Mouse (Mus musculus) forebrain, embryonic 14.5 days (tissue): Measurements from ENCODE around the gene 6030445D17Rik. TPM values are rescaled to one million over a fixed set of nuclear protein-coding genes. Genes with fewer than 3 reads are reported as not detected.
A peak's percentile ranks its signal among the peaks of the same experiment; 100 is the strongest.

ENCODE experiments used
- ATAC-seq: fragments of 200-750 bp; cut with Nextera tagmentation; 2 replicates; pipeline ENCODE4 v1.8.0; 2017; ENCODE audit warnings: mild to moderate bottlenecking, moderate library complexity
- DNase-seq: peaks from one replicate; pipeline ENCODE4 v3.0.0-alpha.2; 2015; ENCODE audit warnings: low spot score
- H3K27ac ChIP-seq: fragments of 300-500 bp; sonication (generic); 2 replicates; pipeline ENCODE4 v1.5.1; 2014; ENCODE audit warnings: low read depth, mild to moderate bottlenecking, control low read depth, low read length, moderate library complexity
- H3K27me3 ChIP-seq: fragments of 300-500 bp; sonication (generic); replicated peaks from 2 replicates; pipeline ENCODE4 v1.6.1; 2014; ENCODE audit warnings: low read length, control low read depth, mixed read lengths; ENCODE audit not compliant: control insufficient read depth, insufficient read depth
- H3K36me3 ChIP-seq: fragments of 300-500 bp; sonication (generic); 2 replicates; pipeline ENCODE4 v1.6.1; 2014; ENCODE audit warnings: low read length, control low read depth; ENCODE audit not compliant: control insufficient read depth, insufficient read depth
- H3K4me1 ChIP-seq: fragments of 300-500 bp; sonication (generic); 2 replicates; pipeline ENCODE4 v1.6.1; 2014; ENCODE audit warnings: antibody characterized with exemption, low read length, control low read depth; ENCODE audit not compliant: control insufficient read depth, insufficient read depth
- H3K4me2 ChIP-seq: fragments of 300-500 bp; sonication (generic); 2 replicates; pipeline ENCODE4 v1.6.1; 2014; ENCODE audit warnings: mild to moderate bottlenecking, control low read depth, low read length
- H3K4me3 ChIP-seq: fragments of 300-500 bp; sonication (generic); 2 replicates; pipeline ENCODE4 v1.5.1; 2014; ENCODE audit warnings: low read depth, low read length, control low read depth
- H3K9ac ChIP-seq: fragments of 300-500 bp; sonication (generic); 2 replicates; pipeline ENCODE4 v1.6.1; 2014; ENCODE audit warnings: mild to moderate bottlenecking, low read length, control low read depth, moderate library complexity
- H3K9me3 ChIP-seq: fragments of 300-500 bp; sonication (generic); replicated peaks from 2 replicates; pipeline ENCODE4 v1.6.1; 2016; ENCODE audit warnings: low read length, control low read depth, mixed read lengths; ENCODE audit not compliant: control insufficient read depth
- WGBS: fragments of 180-500 bp; shearing (Covaris S2); extraction: QIAGEN DNeasy Blood & Tissue Kit; methylation state at CpG from one replicate; pipeline ENCODE4 v1.1.7; 2014; 5-methylcytosine and 5-hydroxymethylcytosine counted together
- polyA plus RNA-seq: library from polyadenylated mRNA; unstranded; fragments of >200 nt; fragmentation: Nextera tagmentation; extraction: Ambion mirVana; gene quantifications from 2 replicates; pipeline ENCODE4 v1.2.1, GENCODE M21; 2014

6030445D17Rik gene
- polyA plus RNA-seq, 1 experiment from 2014 or later: not detected

- H3K27ac ChIP-seq: no peak overlapping the region
- H3K4me2 ChIP-seq: no peak overlapping the region
- no peak overlapping the region for H3K9ac ChIP-seq
- no peaks in the 10 kb centered on the region for H3K9me3 ChIP-seq
- 2% methylated on average over 3 of the region's 3 CpGs for WGBS
- H3K4me1 ChIP-seq: 0 out of 2 replicates have a peak, but pooled peaks cover 2% of the 10 kb centered on the region
- no peaks in the 10 kb centered on the region for H3K27me3 ChIP-seq
- no peak overlapping the region for H3K4me3 ChIP-seq
- no peaks in the 10 kb centered on the region for H3K36me3 ChIP-seq
- peak; percentile 57; the same call in 1 of the 2 replicates for ATAC-seq
- peak; percentile 84 for DNase-seq
Measured at GRCm38 (mm10) chr4:136431376-136431693, 30.7 kb upstream of the 6030445D17Rik start.

DNA sequence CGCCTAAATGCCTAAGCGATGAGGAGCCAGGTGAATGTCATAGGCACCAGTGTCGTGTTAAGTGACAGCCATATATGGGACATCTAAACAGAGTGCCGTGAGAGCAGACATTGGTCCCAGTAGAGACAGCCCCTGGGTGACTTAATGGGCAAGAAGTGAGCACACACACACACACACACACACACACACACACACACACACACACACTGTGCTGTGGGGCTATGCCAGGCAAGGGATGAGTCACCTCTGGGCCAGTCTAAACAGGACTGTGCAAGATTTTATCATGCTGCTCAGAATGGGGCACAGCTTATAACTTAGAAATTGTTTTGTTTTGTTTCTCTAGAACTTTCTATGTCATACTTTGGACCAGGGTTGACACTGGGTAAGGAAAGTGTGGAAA is 28.0 kb upstream of the 6030445D17Rik start:
- Histone ChIP-seq H3K4me3 (no peak overlapping the region), H3K27ac (no peak overlapping the region), H3K36me3 (no peaks in the 10 kb centered on the region), H3K4me2 (no peak overlapping the region), H3K9me3 (no peaks in the 10 kb centered on the region), H3K4me1 (0 out of 2 replicates have a peak, but pooled peaks cover 2% of the 10 kb centered on the region), H3K9ac (no peak overlapping the region), H3K27me3 (no peaks in the 10 kb centered on the region)
- 87% methylated on average over 4 of the region's 4 CpGs for WGBS
- ATAC-seq: no peak
- DNase-seq: no peak

DNA sequence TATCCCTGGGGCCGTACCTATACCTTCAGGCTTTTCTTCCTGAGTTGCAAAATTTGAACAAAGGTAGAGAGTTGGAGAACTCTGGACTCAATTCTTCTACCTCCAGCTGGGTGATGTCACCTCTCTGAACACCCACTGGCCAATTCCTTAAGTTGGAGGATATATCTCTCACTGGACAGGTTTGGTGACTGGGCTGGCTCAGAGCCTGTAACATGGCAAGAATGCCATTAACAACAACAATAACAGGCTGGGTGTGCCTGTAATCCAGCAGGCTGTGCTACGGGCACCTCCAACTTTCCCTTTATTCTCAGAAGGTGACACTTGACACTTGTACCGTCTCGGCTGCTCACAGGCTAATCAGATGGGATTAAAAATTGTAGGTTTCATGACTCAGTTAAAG is 22.9 kb upstream of the 6030445D17Rik start:
- Histone ChIP-seq H3K27me3 (no peaks in the 10 kb centered on the region), H3K4me3 (no peak overlapping the region), H3K9ac (no peak overlapping the region), H3K4me2 (no peak overlapping the region), H3K27ac (no peak overlapping the region), H3K36me3 (no peaks in the 10 kb centered on the region), H3K4me1 (no peaks in the 10 kb centered on the region), H3K9me3 (no peaks in the 10 kb centered on the region)
- DNase-seq (no peak), ATAC-seq (no peak)
- WGBS: 51% methylated on average over 4 of the region's 4 CpGs

DNA sequence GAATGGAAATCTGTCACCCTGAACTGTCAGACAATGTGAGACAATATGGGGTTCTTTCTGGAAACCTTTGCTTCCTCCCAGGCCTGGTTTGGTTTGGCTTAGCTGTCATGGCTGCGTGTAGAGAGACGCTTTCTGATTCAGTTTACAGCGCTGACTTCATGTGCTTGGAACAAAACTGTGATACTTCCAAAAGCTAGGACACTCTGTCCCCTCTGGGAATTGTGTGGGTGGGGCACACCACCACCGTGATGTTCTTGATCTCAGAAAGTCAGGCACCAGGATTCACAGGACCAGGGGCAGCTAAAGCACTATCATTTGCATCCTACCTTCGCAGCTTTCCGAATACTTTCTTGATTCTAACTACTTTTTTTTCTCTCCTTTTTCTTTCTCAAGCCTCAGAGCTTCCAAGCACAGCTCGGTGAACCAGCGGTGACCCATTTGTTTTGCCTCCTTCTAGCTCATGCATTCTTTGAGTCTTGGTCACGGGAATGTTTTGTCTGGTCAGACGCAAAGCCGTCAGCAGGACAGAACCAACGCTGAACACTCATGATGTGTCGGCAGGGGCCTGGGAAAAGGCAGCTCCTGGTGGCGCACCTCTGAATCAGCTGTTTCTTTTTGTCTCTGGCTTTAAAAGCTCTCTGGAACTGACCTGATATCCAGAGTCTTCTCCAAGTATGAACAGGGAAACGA is 20.6 kb upstream of the 6030445D17Rik start:
- Histone ChIP-seq H3K9me3 (no peaks in the 10 kb centered on the region), H3K27me3 (no peaks in the 10 kb centered on the region), H3K9ac (no peak overlapping the region), H3K4me1 (no peaks in the 10 kb centered on the region), H3K27ac (no peak overlapping the region), H3K36me3 (no peaks in the 10 kb centered on the region), H3K4me3 (no peak overlapping the region), H3K4me2 (no peak overlapping the region)
- ATAC-seq (no peak), DNase-seq (no peak)
- 75% methylated on average over 15 of the region's 15 CpGs for WGBS

DNA sequence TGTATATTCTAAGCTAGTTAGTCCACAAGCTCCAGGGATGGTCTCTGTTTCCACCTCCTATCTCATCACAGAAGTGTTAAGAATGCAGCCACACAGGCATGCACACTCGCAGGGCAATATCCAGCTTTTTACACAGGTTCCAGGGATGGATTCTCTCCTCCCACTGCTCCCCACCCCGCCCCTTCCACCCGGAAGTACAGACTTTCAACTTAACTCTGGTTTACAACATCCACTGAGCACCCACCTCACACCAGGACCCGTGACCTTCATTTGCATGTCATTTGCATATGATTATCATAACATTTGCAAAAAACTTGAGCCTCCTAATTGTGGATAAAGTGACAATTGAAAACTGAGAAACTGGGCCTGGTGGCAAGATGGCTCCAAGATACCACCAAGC is 17.5 kb upstream of the 6030445D17Rik start:
- no peaks in the 10 kb centered on the region for H3K9me3 ChIP-seq
- no peak overlapping the region for H3K4me3 ChIP-seq
- H3K4me1 ChIP-seq: no peaks in the 10 kb centered on the region
- no peak for DNase-seq
- H3K4me2 ChIP-seq: no peak overlapping the region
- no peak overlapping the region for H3K9ac ChIP-seq
- no peaks in the 10 kb centered on the region for H3K36me3 ChIP-seq
- ATAC-seq: no peak
- no peak overlapping the region for H3K27ac ChIP-seq
- H3K27me3 ChIP-seq: no peaks in the 10 kb centered on the region
- WGBS: 76% methylated on average over 4 of the region's 4 CpGs

DNA sequence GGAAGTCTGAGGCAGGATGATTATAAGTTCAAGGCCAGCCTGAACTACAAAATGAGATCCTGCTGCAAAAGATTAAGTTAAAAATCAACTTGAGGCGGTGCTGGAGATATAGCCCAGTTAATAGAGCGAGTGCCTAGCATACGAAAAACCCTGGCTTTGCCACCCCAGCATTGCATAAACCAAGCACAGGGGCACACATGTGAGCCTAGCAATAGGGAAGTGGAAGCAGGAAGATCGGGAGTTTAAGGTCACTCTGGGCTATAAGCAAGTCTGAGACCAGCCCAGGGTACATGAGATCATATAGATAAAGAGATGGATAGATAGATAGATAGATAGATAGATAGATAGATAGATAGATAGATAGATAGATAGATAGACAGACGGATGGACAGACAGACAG is 12.3 kb upstream of the 6030445D17Rik start:
- Histone ChIP-seq H3K9me3 (no peaks in the 10 kb centered on the region), H3K27ac (no peak overlapping the region), H3K9ac (no peak overlapping the region), H3K4me2 (no peak overlapping the region), H3K36me3 (no peaks in the 10 kb centered on the region), H3K27me3 (no peaks in the 10 kb centered on the region), H3K4me3 (no peak overlapping the region), H3K4me1 (no peaks in the 10 kb centered on the region)
- DNase-seq: no peak
- WGBS: 95% methylated on average over 5 of the region's 5 CpGs
- no peak for ATAC-seq

GRCm38 (mm10) chr4:136450271-136450670 is 11.8 kb upstream of the 6030445D17Rik start:
- H3K4me2 ChIP-seq: no peak overlapping the region
- 86% methylated on average over 4 of the region's 4 CpGs for WGBS

DNA sequence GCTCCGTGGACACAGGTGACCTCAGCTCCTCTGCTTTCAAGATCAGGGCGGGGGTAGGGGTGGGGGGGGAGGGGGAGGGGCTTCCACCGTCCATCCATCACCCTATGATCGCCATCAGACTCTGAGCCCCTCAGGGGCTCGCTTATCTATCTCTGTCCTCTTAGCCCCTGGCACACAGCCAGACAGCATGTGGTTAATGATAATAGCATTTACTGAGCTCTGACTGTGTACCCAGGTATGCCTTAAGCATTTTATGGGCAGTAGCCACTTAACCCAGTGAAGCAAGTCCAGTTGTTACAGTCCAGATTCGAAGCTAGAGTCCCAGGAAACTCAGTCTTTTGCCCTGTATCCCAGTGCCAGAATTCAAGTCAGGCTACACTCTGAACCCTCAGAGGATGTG is 10.5 kb upstream of the 6030445D17Rik start:
- no peak overlapping the region for H3K9ac ChIP-seq
- no peak for DNase-seq
- no peaks in the 10 kb centered on the region for H3K27me3 ChIP-seq
- no peak overlapping the region for H3K4me2 ChIP-seq
- peaks cover 3% of the 10 kb centered on the region; the same call in 1 of the 2 replicates for H3K4me1 ChIP-seq
- ATAC-seq: no peak
- no peaks in the 10 kb centered on the region for H3K36me3 ChIP-seq
- no peak overlapping the region for H3K4me3 ChIP-seq
- H3K27ac ChIP-seq: no peak overlapping the region
- 28% methylated on average over 6 of the region's 6 CpGs for WGBS
- H3K9me3 ChIP-seq: no peaks in the 10 kb centered on the region

More at GRCm38 (mm10) chr4:136450271-136450670, 11.8 kb upstream of the 6030445D17Rik start:
- Histone ChIP-seq H3K36me3 (no peaks in the 10 kb centered on the region), H3K9me3 (no peaks in the 10 kb centered on the region), H3K4me3 (no peak overlapping the region), H3K27me3 (no peaks in the 10 kb centered on the region), H3K4me1 (peaks cover 3% of the 10 kb centered on the region; the same call in 1 of the 2 replicates), H3K9ac (no peak overlapping the region), H3K27ac (no peak overlapping the region)
- ATAC-seq: no peak
- DNase-seq: no peak

DNA sequence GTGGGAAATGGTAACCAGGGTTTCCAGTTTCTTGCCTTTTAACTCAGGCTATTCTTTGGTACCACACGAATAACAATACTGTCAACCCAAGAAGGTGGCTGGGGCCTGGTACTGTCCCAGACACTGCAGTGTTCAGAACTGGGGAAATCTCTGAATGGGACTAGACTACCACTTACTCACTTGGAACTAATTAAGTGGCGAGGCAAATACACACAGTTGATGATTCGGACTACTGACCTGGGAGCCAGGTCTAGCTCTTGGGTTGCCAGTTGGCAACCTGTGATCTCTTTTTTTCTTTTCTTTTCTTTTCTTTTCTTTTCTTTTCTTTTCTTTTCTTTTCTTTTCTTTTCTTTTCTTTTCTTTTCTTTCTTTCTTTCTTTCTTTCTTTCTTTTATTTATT is 9.8 kb upstream of the 6030445D17Rik start:
- 83% methylated on average over 3 of the region's 3 CpGs for WGBS
- Histone ChIP-seq H3K27ac (no peak overlapping the region), H3K9ac (no peak overlapping the region), H3K27me3 (no peaks in the 10 kb centered on the region), H3K9me3 (no peaks in the 10 kb centered on the region), H3K36me3 (no peaks in the 10 kb centered on the region), H3K4me2 (no peak overlapping the region), H3K4me3 (no peak overlapping the region), H3K4me1 (peaks cover 3% of the 10 kb centered on the region; the same call in 1 of the 2 replicates)
- no peak for DNase-seq
- no peak for ATAC-seq
